Mouse (Mus musculus) stomach, embryonic 16.5 days (tissue): ENCODE data around the gene Ggt6. TPM values are rescaled to one million over a fixed set of nuclear protein-coding genes. Genes with fewer than 3 reads are reported as not detected.

Experiments used
- ATAC-seq: fragments of 200-750 bp; cut with Nextera tagmentation; 2 replicates; pipeline ENCODE4 v1.8.0; 2017; ENCODE audit warnings: moderate number of reproducible peaks, moderate TSS enrichment; ENCODE audit not compliant: insufficient read depth, low FRiP score
- H3K27ac ChIP-seq: fragments of 300-500 bp; sonication (generic); 2 replicates; pipeline ENCODE4 v1.5.1; 2014; ENCODE audit warnings: low read length
- H3K27me3 ChIP-seq: fragments of 300-500 bp; sonication (generic); 2 replicates; pipeline ENCODE4 v1.6.1; 2014; ENCODE audit warnings: low read length, control low read depth, mixed read lengths; ENCODE audit not compliant: control insufficient read depth, insufficient read depth
- H3K36me3 ChIP-seq: fragments of 300-500 bp; sonication (generic); 2 replicates; pipeline ENCODE4 v1.6.1; 2014; ENCODE audit warnings: low read length; ENCODE audit not compliant: control insufficient read depth, insufficient read depth
- H3K4me1 ChIP-seq: fragments of 300-500 bp; sonication (generic); 2 replicates; pipeline ENCODE4 v1.6.1; 2014; ENCODE audit warnings: low read length, control low read depth, mixed read lengths; ENCODE audit not compliant: control insufficient read depth, insufficient read depth
- H3K4me2 ChIP-seq: fragments of 300-500 bp; sonication (generic); 2 replicates; pipeline ENCODE4 v1.6.1; 2014; ENCODE audit warnings: low read depth, low read length, mixed read lengths
- H3K4me3 ChIP-seq: fragments of 300-500 bp; sonication (generic); replicated peaks from 2 replicates; pipeline ENCODE4 v1.5.1; 2014; ENCODE audit warnings: mild to moderate bottlenecking, low read length
- H3K9ac ChIP-seq: fragments of 300-500 bp; sonication (generic); 2 replicates; pipeline ENCODE4 v1.6.1; 2014; ENCODE audit warnings: low read length
- H3K9me3 ChIP-seq: fragments of 300-500 bp; sonication (generic); replicated peaks from 2 replicates; pipeline ENCODE4 v1.6.1; 2016; ENCODE audit warnings: low read length, control low read depth; ENCODE audit not compliant: control insufficient read depth
- WGBS: fragments of 180-500 bp; shearing (Covaris S2); extraction: QIAGEN DNeasy Blood & Tissue Kit; methylation state at CpG from one replicate; pipeline ENCODE4 v1.1.7; 2014; 5-methylcytosine and 5-hydroxymethylcytosine counted together
- polyA plus RNA-seq: library from polyadenylated mRNA; unstranded; fragments of >200 nt; fragmentation: Nextera tagmentation; extraction: Ambion mirVana; gene quantifications from 2 replicates; pipeline ENCODE4 v1.2.1, GENCODE M21; 2015

Ggt6 gene
- polyA plus RNA-seq, 1 experiment from 2014 or later, result 8.1 TPM

GRCm38 (mm10) chr11:72397072-72397471 lies 38.3 kb upstream of the Ggt6 start:
- H3K27ac ChIP-seq, result peak overlapping the region; percentile 81

GRCm38 (mm10) chr11:72397811-72398525 lies 37.4 kb upstream of the Ggt6 start:
- no peak for ATAC-seq
- no peaks in the 10 kb centered on the region for H3K27me3 ChIP-seq
- no peak overlapping the region for H3K4me2 ChIP-seq
- H3K4me3 ChIP-seq, result no peak overlapping the region
- no peak overlapping the region for H3K9ac ChIP-seq
- peaks cover 30% of the 10 kb centered on the region for H3K4me1 ChIP-seq
- peak overlapping the region; percentile 81; the same call in 1 of the 2 replicates for H3K27ac ChIP-seq
- peaks cover 5% of the 10 kb centered on the region; the same call in 1 of the 2 replicates for H3K36me3 ChIP-seq
- no peaks in the 10 kb centered on the region for H3K9me3 ChIP-seq
- WGBS, result 82% methylated on average over 8 of the region's 8 CpGs

More at GRCm38 (mm10) chr11:72397072-72397471, 38.3 kb upstream of the Ggt6 start:
- H3K4me2 ChIP-seq, result peak overlapping the region; percentile 10; the same call in 1 of the 2 replicates
- H3K9me3 ChIP-seq, result no peaks in the 10 kb centered on the region
- ATAC-seq, result peak; percentile 54; the same call in 1 of the 2 replicates
- H3K4me3 ChIP-seq, result no peak overlapping the region
- H3K4me1 ChIP-seq, result peaks cover 26% of the 10 kb centered on the region
- WGBS, result 48% methylated on average over 10 of the region's 10 CpGs
- H3K36me3 ChIP-seq, result peaks cover 5% of the 10 kb centered on the region; the same call in 1 of the 2 replicates
- no peak overlapping the region for H3K9ac ChIP-seq
- no peaks in the 10 kb centered on the region for H3K27me3 ChIP-seq

GRCm38 (mm10) chr11:72401068-72401467 lies 34.3 kb upstream of the Ggt6 start:
- Histone ChIP-seq H3K27me3 (no peaks in the 10 kb centered on the region), H3K9ac (no peak overlapping the region), H3K9me3 (no peaks in the 10 kb centered on the region), H3K36me3 (peaks cover 5% of the 10 kb centered on the region; the same call in 1 of the 2 replicates), H3K4me2 (no peak overlapping the region), H3K27ac (no peak overlapping the region), H3K4me1 (peaks cover 32% of the 10 kb centered on the region), H3K4me3 (no peak overlapping the region)
- WGBS, result 86% methylated on average over 12 of the region's 12 CpGs
- no peak for ATAC-seq

GRCm38 (mm10) chr11:72402017-72402416 lies 33.3 kb upstream of the Ggt6 start:
- Histone ChIP-seq H3K9ac (no peak overlapping the region), H3K27ac (peak overlapping the region; percentile 1; the same call in 1 of the 2 replicates), H3K36me3 (peaks cover 5% of the 10 kb centered on the region; the same call in 1 of the 2 replicates), H3K4me3 (no peak overlapping the region), H3K9me3 (no peaks in the 10 kb centered on the region), H3K4me1 (peaks cover 28% of the 10 kb centered on the region), H3K4me2 (no peak overlapping the region), H3K27me3 (no peaks in the 10 kb centered on the region)
- WGBS, result 59% methylated on average over 5 of the region's 5 CpGs
- ATAC-seq, result no peak

GRCm38 (mm10) chr11:72402969-72403368 lies 32.4 kb upstream of the Ggt6 start:
- Histone ChIP-seq H3K27me3 (no peaks in the 10 kb centered on the region), H3K9me3 (no peaks in the 10 kb centered on the region), H3K4me1 (peaks cover 28% of the 10 kb centered on the region), H3K9ac (no peak overlapping the region), H3K4me3 (no peak overlapping the region), H3K36me3 (peaks cover 5% of the 10 kb centered on the region; the same call in 1 of the 2 replicates), H3K4me2 (no peak overlapping the region), H3K27ac (no peak overlapping the region)
- ATAC-seq, result no peak
- WGBS, result 81% methylated on average over 12 of the region's 12 CpGs

GRCm38 (mm10) chr11:72405532-72405931 lies 29.8 kb upstream of the Ggt6 start:
- no peaks in the 10 kb centered on the region for H3K27me3 ChIP-seq
- peak overlapping the region; percentile 74 for H3K27ac ChIP-seq
- H3K4me1 ChIP-seq, result peaks cover 46% of the 10 kb centered on the region
- peaks cover under 1% of the 10 kb centered on the region; the same call in 1 of the 2 replicates for H3K36me3 ChIP-seq
- H3K9ac ChIP-seq, result peak overlapping the region; percentile 28; the same call in 1 of the 2 replicates
- no peak for ATAC-seq
- H3K4me2 ChIP-seq, result 0 out of 2 replicates have a peak overlapping the region, but pooled peaks have one; percentile 25
- H3K9me3 ChIP-seq, result no peaks in the 10 kb centered on the region
- 52% methylated on average over 4 of the region's 4 CpGs for WGBS
- H3K4me3 ChIP-seq, result no peak overlapping the region

GRCm38 (mm10) chr11:72406079-72406675 lies 29.1 kb upstream of the Ggt6 start:
- Histone ChIP-seq H3K4me3 (no peak overlapping the region), H3K4me1 (peaks cover 46% of the 10 kb centered on the region), H3K9me3 (no peaks in the 10 kb centered on the region), H3K27me3 (no peaks in the 10 kb centered on the region), H3K4me2 (peak overlapping the region; percentile 95), H3K27ac (peak overlapping the region; percentile 74), H3K9ac (peak overlapping the region; percentile 40; the same call in 1 of the 2 replicates), H3K36me3 (no peaks in the 10 kb centered on the region)
- WGBS, result 48% methylated on average over 8 of the region's 8 CpGs
- ATAC-seq, result peak; percentile 42; the same call in 1 of the 2 replicates

GRCm38 (mm10) chr11:72407081-72407480 lies 28.2 kb upstream of the Ggt6 start:
- peak overlapping the region; percentile 71 for H3K27ac ChIP-seq
- H3K9ac ChIP-seq, result peak overlapping the region; percentile 56
- H3K36me3 ChIP-seq, result no peaks in the 10 kb centered on the region
- no peak overlapping the region for H3K4me3 ChIP-seq
- 23% methylated on average over 3 of the region's 3 CpGs for WGBS
- H3K4me1 ChIP-seq, result peaks cover 50% of the 10 kb centered on the region
- H3K9me3 ChIP-seq, result no peaks in the 10 kb centered on the region
- no peaks in the 10 kb centered on the region for H3K27me3 ChIP-seq
- ATAC-seq, result no peak
- peak overlapping the region; percentile 95 for H3K4me2 ChIP-seq

GRCm38 (mm10) chr11:72407574-72407973 lies 27.8 kb upstream of the Ggt6 start:
- Histone ChIP-seq H3K4me2 (peak overlapping the region; percentile 95), H3K4me3 (0 out of 2 replicates have a peak overlapping the region, but pooled peaks have one; percentile 5), H3K4me1 (peaks cover 52% of the 10 kb centered on the region), H3K9me3 (no peaks in the 10 kb centered on the region), H3K9ac (peak overlapping the region; percentile 56; the same call in 1 of the 2 replicates), H3K27ac (peak overlapping the region; percentile 71), H3K36me3 (no peaks in the 10 kb centered on the region), H3K27me3 (no peaks in the 10 kb centered on the region)
- no peak for ATAC-seq
- WGBS, result 17% methylated on average over 7 of the region's 7 CpGs
